Mouse (Mus musculus): ENCODE results near the gene Psmb5.

- TF ChIP-seq POLR2A (IDR thresholded peaks at IDR 0.05; ENCODE audit: low read depth, low read length) = no peak
- no peak for TF ChIP-seq CTCF (conservative IDR thresholded peaks at IDR 0.05 in 1 of 2, IDR thresholded peaks at IDR 0.05 in 1 of 2; ENCODE audit: low read depth in 2 of 2, low read length in 2 of 2)
- no peak for TF ChIP-seq TBP (conservative IDR thresholded peaks at IDR 0.05; ENCODE audit: low read depth, low read length)
- TF ChIP-seq RAD21 (IDR thresholded peaks at IDR 0.05; ENCODE audit: low read depth, low read length) = no peak
- TF ChIP-seq MEF2A (IDR thresholded peaks at IDR 0.05; ENCODE audit: borderline replicate concordance, low read depth, low read length) = no peak
- TF ChIP-seq MAFK (IDR thresholded peaks at IDR 0.05; ENCODE audit: insufficient replicate concordance, low read length) = no peak
- TF ChIP-seq CHD2 (IDR thresholded peaks at IDR 0.05; ENCODE audit: low read length) = no peak
These were observed 5.5 kb upstream of the Psmb5 start for GRCm38 (mm10) chr14:54623334-54623733.
